Mouse (Mus musculus) limb, embryonic 11.5 days (tissue): ENCODE measurements at regions not wholly inside any gene's neighbourhood (a gene's known extent, or its start where the extent isn't known, plus 50 kb on each side); places are given as distances from the start of the nearest gene placed in this dataset.

Source experiments
- ATAC-seq: fragments of 200-750 bp; cut with Nextera tagmentation; 2 replicates; pipeline ENCODE4 v1.8.0; 2017; ENCODE audit warnings: low read depth; ENCODE audit not compliant: insufficient number of reproducible peaks, low FRiP score, low TSS enrichment
- DNase-seq: peaks from one replicate; pipeline ENCODE4 v3.0.0-alpha.2; 2015; ENCODE audit warnings: low spot score
- H3K27ac ChIP-seq: fragments of 300-500 bp; sonication (generic); replicated peaks from 2 replicates; pipeline ENCODE4 v1.5.1; 2014; ENCODE audit warnings: low read depth, mild to moderate bottlenecking, low read length
- H3K27me3 ChIP-seq: fragments of 300-500 bp; sonication (generic); 2 replicates; pipeline ENCODE4 v1.6.1; 2014; ENCODE audit warnings: mild to moderate bottlenecking, low read length, mixed read lengths; ENCODE audit not compliant: control insufficient read depth, insufficient read depth
- H3K36me3 ChIP-seq: fragments of 300-500 bp; sonication (generic); 2 replicates; pipeline ENCODE4 v1.6.1; 2014; ENCODE audit warnings: mild to moderate bottlenecking, low read length, moderate library complexity, mixed read lengths; ENCODE audit not compliant: control insufficient read depth, insufficient read depth
- H3K4me1 ChIP-seq: fragments of 300-500 bp; sonication (generic); 2 replicates; pipeline ENCODE4 v1.6.1; 2014; ENCODE audit warnings: low read length, mixed read lengths; ENCODE audit not compliant: control insufficient read depth, insufficient read depth
- H3K4me2 ChIP-seq: fragments of 300-500 bp; sonication (generic); 2 replicates; pipeline ENCODE4 v1.6.1; 2014; ENCODE audit warnings: low read depth, mild to moderate bottlenecking, moderate library complexity; ENCODE audit not compliant: severe bottlenecking
- H3K4me3 ChIP-seq: fragments of 300-500 bp; sonication (generic); 2 replicates; pipeline ENCODE4 v1.5.1; 2014; ENCODE audit warnings: low read depth, low read length
- H3K9ac ChIP-seq: fragments of 300-500 bp; sonication (generic); 2 replicates; pipeline ENCODE4 v1.6.1; 2014; ENCODE audit warnings: mild to moderate bottlenecking, low read length
- H3K9me3 ChIP-seq: fragments of 300-500 bp; sonication (generic); 2 replicates; pipeline ENCODE4 v1.6.1; 2016; ENCODE audit warnings: low read length; ENCODE audit not compliant: control insufficient read depth
- WGBS: fragments of 180-500 bp; shearing (Covaris S2); extraction: QIAGEN DNeasy Blood & Tissue Kit; methylation state at CpG from one replicate; pipeline ENCODE4 v1.1.7; 2014; 5-methylcytosine and 5-hydroxymethylcytosine counted together

DNA sequence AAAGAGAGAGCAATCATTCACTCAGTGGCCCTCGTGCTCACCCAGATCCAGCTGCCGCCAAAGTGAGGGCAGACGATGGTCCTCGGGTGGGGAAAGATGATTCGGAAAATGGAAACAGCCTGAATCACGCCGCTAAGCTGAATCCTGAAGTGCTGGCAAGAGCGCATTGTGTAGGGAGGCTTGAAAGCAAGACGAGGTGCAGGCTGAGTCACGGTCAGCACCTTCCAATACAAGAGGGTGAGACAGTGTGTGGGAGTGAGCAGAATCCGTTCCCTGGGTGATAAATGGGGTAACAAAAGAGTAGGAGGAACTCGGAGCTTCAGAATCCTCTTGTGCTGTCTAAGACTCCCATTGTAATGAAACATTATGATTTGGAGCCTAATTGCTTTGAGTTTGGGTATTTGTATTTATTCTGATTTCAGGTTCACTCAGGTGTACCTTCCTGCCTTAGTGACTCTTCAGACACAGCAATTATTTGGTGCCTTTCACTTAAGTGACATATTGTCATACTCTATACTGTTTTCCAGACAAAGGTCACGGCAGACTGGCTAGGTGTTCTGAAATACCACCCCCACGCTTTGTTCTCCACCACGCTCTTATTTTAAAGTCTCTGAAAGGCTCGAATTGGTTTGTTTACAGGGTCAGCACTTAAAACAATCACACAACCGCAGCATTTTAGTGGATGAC, 70.0 kb downstream of the Mbip start:
- WGBS, result 60% methylated on average over 17 of the region's 17 CpGs
- Histone ChIP-seq H3K36me3 (no peaks in the 10 kb centered on the region), H3K9me3 (no peaks in the 10 kb centered on the region), H3K9ac (no peak overlapping the region), H3K4me3 (no peak overlapping the region), H3K27me3 (no peaks in the 10 kb centered on the region), H3K27ac (no peak overlapping the region), H3K4me2 (no peak overlapping the region), H3K4me1 (no peaks in the 10 kb centered on the region)
- no peak for DNase-seq
- no peak for ATAC-seq

GRCm38 (mm10) chr12:56265049-56265448, 80.6 kb downstream of the Mbip start:
- Histone ChIP-seq H3K9ac (no peak overlapping the region), H3K4me1 (no peaks in the 10 kb centered on the region), H3K4me3 (no peak overlapping the region), H3K4me2 (no peak overlapping the region), H3K36me3 (no peaks in the 10 kb centered on the region), H3K9me3 (no peaks in the 10 kb centered on the region), H3K27ac (no peak overlapping the region), H3K27me3 (no peaks in the 10 kb centered on the region)
- ATAC-seq (no peak), DNase-seq (no peak)
- 78% methylated on average over 6 of the region's 6 CpGs for WGBS

GRCm38 (mm10) chr12:56261471-56261870, 84.2 kb downstream of the Mbip start:
- H3K9ac ChIP-seq, result no peak overlapping the region

DNA sequence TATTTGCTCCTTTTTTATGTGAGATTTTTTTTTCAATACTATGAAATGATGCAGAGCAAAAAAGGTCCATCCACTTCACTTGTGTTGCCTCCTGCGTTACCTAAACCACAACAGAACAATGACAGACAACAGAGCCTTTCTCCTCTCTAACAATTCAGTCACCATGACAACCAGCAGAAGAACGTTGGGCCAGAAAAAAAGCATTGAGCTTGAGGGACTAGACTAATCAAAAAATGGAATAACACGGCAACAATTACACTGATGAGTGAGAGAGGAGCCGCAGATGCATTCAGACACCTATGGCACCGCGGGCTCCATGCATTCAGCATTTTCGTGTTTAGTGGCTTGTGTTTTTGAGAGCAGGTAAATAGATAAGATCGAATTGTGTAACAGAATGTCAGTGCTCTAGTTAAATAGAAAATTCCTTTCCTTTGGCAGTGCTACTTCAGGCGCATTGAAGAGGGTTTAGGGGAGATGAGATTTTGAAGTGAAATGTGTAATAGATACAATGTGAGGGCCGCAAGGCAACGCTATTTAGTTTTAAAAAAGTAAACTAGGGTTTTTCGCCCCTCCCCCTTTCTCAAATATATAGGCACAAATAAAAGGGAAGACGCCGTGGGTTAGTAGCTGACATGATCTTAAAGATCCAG, 87.2 kb downstream of the Mbip start:
- no peaks in the 10 kb centered on the region for H3K9me3 ChIP-seq
- no peaks in the 10 kb centered on the region for H3K4me1 ChIP-seq
- 88% methylated on average over 14 of the region's 14 CpGs for WGBS
- H3K36me3 ChIP-seq, result no peaks in the 10 kb centered on the region
- no peaks in the 10 kb centered on the region for H3K27me3 ChIP-seq
- no peak overlapping the region for H3K9ac ChIP-seq
- no peak overlapping the region for H3K4me3 ChIP-seq
- H3K27ac ChIP-seq, result no peak overlapping the region
- DNase-seq (no peak), ATAC-seq (no peak)
- H3K4me2 ChIP-seq, result no peak overlapping the region

More at GRCm38 (mm10) chr12:56261471-56261870, 84.2 kb downstream of the Mbip start:
- ATAC-seq, result no peak
- WGBS, result 82% methylated on average over 4 of the region's 4 CpGs
- Histone ChIP-seq H3K9me3 (no peaks in the 10 kb centered on the region), H3K4me3 (no peak overlapping the region), H3K27me3 (no peaks in the 10 kb centered on the region), H3K36me3 (no peaks in the 10 kb centered on the region), H3K4me2 (no peak overlapping the region), H3K27ac (no peak overlapping the region), H3K4me1 (no peaks in the 10 kb centered on the region)
- DNase-seq, result no peak

GRCm38 (mm10) chr12:56256243-56256881, 89.3 kb downstream of the Mbip start:
- WGBS, result 92% methylated on average over 11 of the region's 11 CpGs
- H3K4me2 ChIP-seq, result no peak overlapping the region
- no peak overlapping the region for H3K9ac ChIP-seq
- no peaks in the 10 kb centered on the region for H3K27me3 ChIP-seq
- DNase-seq (no peak), ATAC-seq (no peak)
- H3K36me3 ChIP-seq, result no peaks in the 10 kb centered on the region
- no peaks in the 10 kb centered on the region for H3K9me3 ChIP-seq
- H3K27ac ChIP-seq, result no peak overlapping the region
- no peaks in the 10 kb centered on the region for H3K4me1 ChIP-seq
- H3K4me3 ChIP-seq, result no peak overlapping the region

- ATAC-seq, result no peak
- Histone ChIP-seq H3K9ac (no peak overlapping the region), H3K36me3 (no peaks in the 10 kb centered on the region), H3K4me2 (no peak overlapping the region), H3K9me3 (no peaks in the 10 kb centered on the region), H3K27me3 (no peaks in the 10 kb centered on the region), H3K27ac (no peak overlapping the region), H3K4me1 (no peaks in the 10 kb centered on the region), H3K4me3 (no peak overlapping the region)
- WGBS, result 69% methylated on average over 7 of the region's 7 CpGs
- DNase-seq, result no peak
Measured at GRCm38 (mm10) chr12:56252612-56253444, 92.9 kb downstream of the Mbip start.

DNA sequence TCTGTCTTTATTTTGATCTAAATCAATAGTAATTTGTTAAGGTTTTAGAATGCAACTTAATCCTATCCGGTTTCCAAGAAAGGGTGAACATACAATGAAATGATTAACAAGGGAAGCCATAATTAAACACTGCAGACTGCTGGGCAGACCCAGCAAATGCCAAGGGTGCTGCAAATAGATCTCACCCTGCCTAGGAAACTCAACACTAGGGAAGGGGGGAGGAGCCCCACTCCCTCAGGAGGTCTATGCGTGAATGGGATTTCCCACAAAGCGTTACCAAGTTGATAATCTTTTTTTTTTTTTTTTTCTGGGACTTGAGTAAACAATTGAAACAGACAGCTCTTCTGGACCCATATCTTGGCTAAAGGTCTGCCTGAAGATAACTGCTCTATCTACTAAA, 95.4 kb downstream of the Mbip start:
- no peaks in the 10 kb centered on the region for H3K36me3 ChIP-seq
- H3K4me2 ChIP-seq, result no peak overlapping the region
- no peak overlapping the region for H3K27ac ChIP-seq
- no peaks in the 10 kb centered on the region for H3K27me3 ChIP-seq
- no peak overlapping the region for H3K4me3 ChIP-seq
- WGBS, result 27% methylated on average over 3 of the region's 3 CpGs
- DNase-seq (no peak), ATAC-seq (no peak)
- no peaks in the 10 kb centered on the region for H3K9me3 ChIP-seq
- no peaks in the 10 kb centered on the region for H3K4me1 ChIP-seq
- no peak overlapping the region for H3K9ac ChIP-seq

DNA sequence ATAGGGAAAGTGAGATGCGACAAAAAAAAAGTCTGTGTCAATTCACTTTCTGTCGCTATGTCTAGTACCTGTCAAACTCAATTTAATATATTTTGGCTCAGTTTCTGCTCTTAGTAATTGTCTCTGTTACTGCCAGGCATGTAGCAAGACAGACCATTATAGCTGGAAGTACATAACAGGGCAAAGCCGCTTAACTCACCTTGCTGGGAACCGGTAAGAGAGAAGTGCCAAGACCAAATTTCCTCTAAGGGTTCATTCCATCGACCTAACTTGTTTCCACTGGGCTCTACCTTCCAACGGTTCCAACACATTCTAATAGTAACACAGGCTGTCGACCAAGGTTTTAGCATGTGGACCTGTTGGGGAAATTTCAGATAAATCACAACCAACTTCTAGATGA, 99.3 kb downstream of the Mbip start:
- no peaks in the 10 kb centered on the region for H3K9me3 ChIP-seq
- no peak overlapping the region for H3K27ac ChIP-seq
- ATAC-seq, result no peak
- H3K36me3 ChIP-seq, result no peaks in the 10 kb centered on the region
- WGBS, result 91% methylated on average over 7 of the region's 7 CpGs
- H3K27me3 ChIP-seq, result no peaks in the 10 kb centered on the region
- no peak overlapping the region for H3K9ac ChIP-seq
- H3K4me2 ChIP-seq, result no peak overlapping the region
- no peaks in the 10 kb centered on the region for H3K4me1 ChIP-seq
- no peak for DNase-seq
- no peak overlapping the region for H3K4me3 ChIP-seq
